ENCODE assay signal across 24 mouse cellular contexts in the genomic region with DNA sequence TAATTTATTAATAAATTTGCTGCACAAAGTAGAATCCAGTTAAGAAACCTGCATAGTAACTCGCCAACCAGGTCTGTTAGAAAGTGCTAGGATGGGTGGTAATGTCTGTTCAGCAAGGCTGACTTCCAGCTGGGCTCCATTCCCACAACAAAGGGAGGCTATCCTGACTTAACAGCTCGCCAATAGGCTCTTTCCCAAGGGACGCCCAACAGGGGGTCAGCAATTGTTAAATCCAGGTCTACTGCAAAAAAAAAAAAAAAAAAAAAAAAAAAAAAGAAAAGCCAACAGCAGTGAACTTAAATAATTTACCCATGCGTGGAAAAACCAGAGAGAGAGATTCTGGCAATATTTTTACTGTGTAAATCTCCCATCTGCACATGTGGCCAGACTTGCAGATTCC. TPM values are rescaled to one million over a fixed set of nuclear protein-coding genes. Genes with fewer than 3 reads are reported as not detected.
DNase-seq lines count a peak whose midpoint lies in the region; ATAC-seq and TF ChIP-seq lines count a peak whose summit lies in the region.
"Had no signal": no experiment of that assay in that cellular context is flagged by ENCODE, and none has a peak within 500 bp of the region (broad histone marks: within the 10 kb centered on the region; RNA-seq: fewer than 3 reads in every experiment).

No protein-coding gene starts in this region.

- no peaks in the 10 kb centered on the region for H3K36me3 ChIP-seq in hindbrain, embryonic 11.5 days (ENCODE audit: control insufficient read depth, insufficient read depth, low read length)
- no peaks in the 10 kb centered on the region for H3K36me3 ChIP-seq in hindbrain, embryonic 10.5 days
- H3K36me3 ChIP-seq in CH12.LX (replicated peaks in 1 of 2; ENCODE audit: control insufficient read depth in 1 of 2, insufficient read depth in 1 of 2, low read length in 1 of 2) (no peaks in the 10 kb centered on the region), ES-Bruce4 (ENCODE audit: control insufficient read depth, insufficient read depth, low read length, poor library complexity, severe bottlenecking) (no peaks in the 10 kb centered on the region)
- H3K36me3 ChIP-seq in liver, embryonic 12.5 days, result no peaks in the 10 kb centered on the region
- H3K36me3 ChIP-seq: embryonic facial prominence, embryonic 12.5 days; forebrain, embryonic 12.5 days; heart, embryonic 10.5 days; hindbrain, embryonic 12.5 days had no signal

- H3K79me2 ChIP-seq in CH12.LX (replicated peaks; ENCODE audit: control insufficient read depth, extremely low read depth, insufficient read depth, poor library complexity, severe bottlenecking), result no peaks in the 10 kb centered on the region

- H3K27ac ChIP-seq in hindbrain, embryonic 11.5 days (ENCODE audit: low read depth, low read length), result no peak overlapping the region
- H3K27ac ChIP-seq in hindbrain, embryonic 10.5 days, result no peak overlapping the region
- H3K27ac ChIP-seq in CH12.LX (ENCODE audit: insufficient read depth, low read depth), result no peak overlapping the region
- no peak overlapping the region for H3K27ac ChIP-seq in ES-Bruce4 (ENCODE audit: insufficient read depth, low read length)
- H3K27ac ChIP-seq in liver, embryonic 12.5 days, result no peak overlapping the region
- H3K27ac ChIP-seq: embryonic facial prominence, embryonic 12.5 days; forebrain, embryonic 12.5 days; gastrocnemius, adult 2 months; heart, embryonic 10.5 days; hindbrain, embryonic 12.5 days had no signal

- no peak overlapping the region for H3K9ac ChIP-seq in hindbrain, embryonic 11.5 days (ENCODE audit: low read depth, low read length)
- H3K9ac ChIP-seq in CH12.LX (ENCODE audit: insufficient read depth, low read depth), result no peak overlapping the region
- H3K9ac ChIP-seq in ES-Bruce4 (ENCODE audit: low read depth, poor library complexity, severe bottlenecking), result no peak overlapping the region
- no peak overlapping the region for H3K9ac ChIP-seq in liver, embryonic 12.5 days
- H3K9ac ChIP-seq: embryonic facial prominence, embryonic 12.5 days; forebrain, embryonic 12.5 days; forebrain, postnatal 0 days; hindbrain, embryonic 12.5 days had no signal

- dilution Hi-C loops in CH12.LX (cut with MboI; ENCODE audit: extremely low pct_ligation_motif_present, extremely low pct_unique_long_range_greater_than_20kb, low sequenced_read_pairs), result no loop called here

- H3K27me3 ChIP-seq in hindbrain, embryonic 11.5 days (ENCODE audit: control insufficient read depth, insufficient read depth, low read length), result no peaks in the 10 kb centered on the region
- no peaks in the 10 kb centered on the region for H3K27me3 ChIP-seq in hindbrain, embryonic 10.5 days (ENCODE audit: insufficient read depth, poor library complexity, severe bottlenecking)
- H3K27me3 ChIP-seq in CH12.LX (replicated peaks), result no peaks in the 10 kb centered on the region
- H3K27me3 ChIP-seq in ES-Bruce4 (ENCODE audit: control insufficient read depth, insufficient read depth, low read length, poor library complexity, severe bottlenecking), result peaks cover 6% of the 10 kb centered on the region; the same call in 1 of the 2 replicates
- no peaks in the 10 kb centered on the region; the same call in 1 of the 2 replicates for H3K27me3 ChIP-seq in liver, embryonic 12.5 days (replicated peaks)
- H3K27me3 ChIP-seq: embryonic facial prominence, embryonic 12.5 days; forebrain, embryonic 12.5 days; hindbrain, embryonic 12.5 days had no signal

- in situ Hi-C loops in CH12.LX (cut with MboI; ENCODE audit: low pct_ligation_motif_present, low pct_unique_long_range_greater_than_20kb, low sequenced_read_pairs), result no loop called here

- ATAC-seq in hindbrain, embryonic 11.5 days (ENCODE audit: low FRiP score), result no peak
- ATAC-seq in liver, embryonic 12.5 days, result no peak
- ATAC-seq in frontal cortex, adult (ENCODE audit: low TSS enrichment), result no peak
- ATAC-seq: forebrain, postnatal 0 days; hindbrain, embryonic 16.5 days; inflammation-experienced regulatory T-cells, adult 6 months; intestine, postnatal 0 days had no signal

- WGBS in hindbrain, embryonic 11.5 days, result 10% methylated on average over 4 of the region's 4 CpGs
- 10% methylated on average over 4 of the region's 4 CpGs for WGBS in hindbrain, embryonic 10.5 days
- 17% methylated on average over 4 of the region's 4 CpGs for WGBS in liver, embryonic 12.5 days (ENCODE audit: insufficient replicate concordance)

- no peak for TF ChIP-seq RAD21 in CH12.LX (IDR thresholded peaks at IDR 0.05; ENCODE audit: low read depth, low read length)

- H3K9me3 ChIP-seq in hindbrain, embryonic 11.5 days (ENCODE audit: control insufficient read depth, low read length), result no peaks in the 10 kb centered on the region
- no peaks in the 10 kb centered on the region for H3K9me3 ChIP-seq in hindbrain, embryonic 10.5 days
- H3K9me3 ChIP-seq in CH12.LX (replicated peaks; ENCODE audit: low read length) (no peaks in the 10 kb centered on the region), ES-Bruce4 (replicated peaks; ENCODE audit: control insufficient read depth, insufficient read depth, low read length, poor library complexity, severe bottlenecking) (no peaks in the 10 kb centered on the region)
- no peaks in the 10 kb centered on the region for H3K9me3 ChIP-seq in liver, embryonic 12.5 days (replicated peaks)
- H3K9me3 ChIP-seq: embryonic facial prominence, embryonic 12.5 days; forebrain, embryonic 12.5 days; heart, embryonic 10.5 days; hindbrain, embryonic 12.5 days had no signal

- peak; percentile 10 for DNase-seq in hindbrain, embryonic 11.5 days (ENCODE audit: low spot score)
- no peak for DNase-seq in hindbrain, embryonic 10.5 days (ENCODE audit: low spot score)
- no peak for DNase-seq in CH12.LX (ENCODE audit: extremely low read depth)
- DNase-seq in R1 (ENCODE audit: low read depth, low spot score), result peak; percentile 98
- DNase-seq in heart, adult 9 months (ENCODE audit: low spot score in 2 of 2), result no peak
- DNase-seq: adrenal gland, adult 2 months; adrenal gland, postnatal 25 days; cerebellum, adult 18-20 months; cerebellum, postnatal 14 days; embryo, embryonic 11 days; forebrain, postnatal 0 days; gastrocnemius, adult 2 months; gastrocnemius, postnatal 25 days; kidney, adult 8-10 months had no signal

- no peaks in the 10 kb centered on the region for H3K4me1 ChIP-seq in hindbrain, embryonic 11.5 days (replicated peaks; ENCODE audit: control insufficient read depth, insufficient read depth, low read length)
- no peaks in the 10 kb centered on the region for H3K4me1 ChIP-seq in hindbrain, embryonic 10.5 days (replicated peaks)
- H3K4me1 ChIP-seq in CH12.LX (ENCODE audit: control insufficient read depth in 1 of 2, insufficient read depth in 2 of 2) (no peaks in the 10 kb centered on the region), ES-Bruce4 (ENCODE audit: control insufficient read depth, insufficient read depth, low read length) (no peaks in the 10 kb centered on the region)
- H3K4me1 ChIP-seq in liver, embryonic 12.5 days, result no peaks in the 10 kb centered on the region
- H3K4me1 ChIP-seq: embryonic facial prominence, embryonic 12.5 days; forebrain, embryonic 12.5 days; heart, embryonic 10.5 days; hindbrain, embryonic 12.5 days had no signal

- no peak overlapping the region for H3K4me3 ChIP-seq in hindbrain, embryonic 11.5 days (ENCODE audit: low read depth, low read length)
- H3K4me3 ChIP-seq in hindbrain, embryonic 10.5 days, result no peak overlapping the region
- H3K4me3 ChIP-seq in CH12.LX (replicated peaks in 1 of 3; ENCODE audit: low read depth in 2 of 3, low read length in 2 of 3, poor library complexity in 1 of 3) (no peak overlapping the region), ES-Bruce4 (ENCODE audit: low read depth, low read length) (no peak overlapping the region)
- H3K4me3 ChIP-seq in liver, embryonic 12.5 days, result no peak overlapping the region
- H3K4me3 ChIP-seq: embryonic facial prominence, embryonic 12.5 days; forebrain, embryonic 12.5 days; gastrocnemius, adult 2 months; heart, embryonic 10.5 days; hindbrain, embryonic 12.5 days had no signal

- no peak for TF ChIP-seq CTCF in CH12.LX (conservative IDR thresholded peaks at IDR 0.05 in 1 of 2, IDR thresholded peaks at IDR 0.05 in 1 of 2; ENCODE audit: low read depth in 2 of 2, low read length in 2 of 2)
- TF ChIP-seq CTCF in ES-Bruce4 (IDR thresholded peaks at IDR 0.05; ENCODE audit: low read depth, low read length), result no peak

- TF ChIP-seq EP300 in CH12.LX (IDR thresholded peaks at IDR 0.05; ENCODE audit: low read length) (no peak), ES-Bruce4 (IDR thresholded peaks at IDR 0.05; ENCODE audit: insufficient read depth, low read depth, low read length) (peak; percentile 81; the same call in 1 of the 2 replicates)

- H3K4me2 ChIP-seq in hindbrain, embryonic 11.5 days (replicated peaks; ENCODE audit: low read depth, low read length), result no peak overlapping the region
- no peak overlapping the region for H3K4me2 ChIP-seq in CH12.LX (ENCODE audit: insufficient read depth, low read depth, poor library complexity, severe bottlenecking)
- no peak overlapping the region for H3K4me2 ChIP-seq in liver, embryonic 12.5 days
- H3K4me2 ChIP-seq: embryonic facial prominence, embryonic 12.5 days; forebrain, embryonic 12.5 days; hindbrain, embryonic 12.5 days had no signal

- no peak for TF ChIP-seq POLR2A in CH12.LX (IDR thresholded peaks at IDR 0.05; ENCODE audit: low read depth, low read length)
- TF ChIP-seq POLR2A in ES-Bruce4 (IDR thresholded peaks at IDR 0.05; ENCODE audit: insufficient read depth, low read length), result no peak

TF ChIP-seq in CH12.LX, 34 proteins besides CTCF, POLR2A, EP300 and RAD21:
- no peak for TF ChIP-seq MYC (IDR thresholded peaks at IDR 0.05; ENCODE audit: low read depth, low read length)
- TF ChIP-seq ZNF384 (IDR thresholded peaks at IDR 0.05; ENCODE audit: low read depth, low read length), result 0 out of 2 replicates have a peak, but pooled peaks have one; percentile 10

RNA-seq across cellular contexts. Expression of a gene that starts 9.0 kb away (rescaled TPM):
- 3.7 and 5.6 TPM in 2 replicates for polyA plus RNA-seq in hindbrain, embryonic 11.5 days (2014; fragmentation: Nextera tagmentation; extraction: Ambion mirVana)
- 3.0 and 3.7 TPM in 2 replicates for polyA plus RNA-seq in hindbrain, embryonic 10.5 days (2016; fragmentation: Nextera tagmentation; extraction: Ambion mirVana)
- total RNA-seq in CH12.LX (2012; rRNA removed) (11.4 and 13.5 TPM in 2 replicates), CH12.LX (2014; rRNA removed) (10.6 and 10.9 TPM in 2 replicates)
- polyA plus RNA-seq in CH12.LX (2012; ENCODE audit: insufficient read length, low read depth) (17.8 TPM in 2 replicates), ES-Bruce4 (2011; ENCODE audit: insufficient read depth, insufficient read length, low read depth, missing spikeins) (27.8 and 28.0 TPM in 2 replicates)
- polyA plus RNA-seq in liver, embryonic 12.5 days (2016; fragmentation: Nextera tagmentation; extraction: Ambion mirVana), result 2.5 and 2.9 TPM in 2 replicates

Comparison
In these comparisons a context has a peak if more than half of its experiments do, and no peak if none do; other contexts are left out.
1. DNase-seq: peak in hindbrain, embryonic 11.5 days (single experiment) and R1 (single experiment); none in hindbrain, embryonic 10.5 days (single experiment), CH12.LX (single experiment) and heart, adult 9 months (0 of 2).